Mouse (Mus musculus) mouse embryonic stem cell (cell line): ENCODE data around the gene Lrrc28.

Source experiments
- in situ Hi-C, 2 experiments: fragments of 300-500 bp; cut with MboI; formaldehyde crosslinking; loops; 1 replicate in 1 of 2; 3 replicates in 1 of 2; pipeline ENCODE4 v1.14.3; 2019 to 2020; ENCODE audit warnings: low sequenced_read_pairs in 2 of 2, low pct_unique_long_range_greater_than_20kb in 1 of 2, mixed read lengths in 1 of 2; ENCODE audit not compliant: unreplicated experiment in 1 of 2

The Lrrc28 gene

DNA sequence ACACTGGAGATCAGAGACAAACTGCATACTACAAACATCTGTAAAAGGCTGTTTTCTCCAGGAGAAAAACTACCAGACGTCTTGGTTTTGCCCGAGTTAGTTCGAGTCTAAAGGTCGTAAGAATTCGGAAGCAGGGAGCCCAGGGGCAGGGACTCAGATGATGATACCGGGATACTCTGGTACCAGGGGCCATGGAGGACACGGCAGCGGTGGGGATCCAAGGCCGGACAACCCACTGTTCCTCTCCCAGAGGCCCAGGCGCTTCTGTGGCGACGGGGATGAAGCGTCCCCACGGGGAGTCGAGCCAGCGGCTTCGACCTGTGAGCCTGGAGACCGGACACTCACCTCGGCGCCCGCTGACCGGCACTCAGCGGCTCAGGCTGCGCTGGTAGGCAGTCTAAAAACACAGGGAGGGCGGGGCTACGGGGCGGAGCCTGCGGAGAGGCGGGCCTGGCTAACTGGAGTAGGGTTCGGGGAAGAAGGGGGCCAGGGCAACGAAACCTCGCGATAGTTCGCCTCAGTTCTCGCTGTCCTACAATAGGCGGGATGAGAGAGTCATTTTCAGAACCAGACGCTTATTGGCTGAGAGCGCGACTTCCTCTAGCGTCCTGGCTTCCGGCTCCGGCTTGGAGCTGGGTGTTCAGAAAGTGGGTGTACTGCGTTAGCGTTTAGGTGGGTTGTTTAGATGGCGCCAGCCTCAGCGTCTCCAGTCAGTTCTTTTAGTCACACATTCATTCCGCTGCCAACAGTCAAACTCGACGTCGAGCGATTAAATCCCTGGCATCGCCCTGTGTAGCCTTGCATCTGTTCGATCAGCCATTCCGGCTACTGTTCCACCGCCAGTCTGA, at the start of gene Lrrc28:
Gene Lrrc28 (minus strand): TSS at position 436 of the 848 bp plus-strand sequence.
- in situ Hi-C loops = loop anchor here (25.0 kb wide), 4 partner anchors 283 to 958 kb away; partner anchors contain the start of genes Mef2a (in 2 of the 2), Adamts17 (in 1 of the 2), Asb7 (in 1 of the 2) and Lins1 (in 1 of the 2)

DNA sequence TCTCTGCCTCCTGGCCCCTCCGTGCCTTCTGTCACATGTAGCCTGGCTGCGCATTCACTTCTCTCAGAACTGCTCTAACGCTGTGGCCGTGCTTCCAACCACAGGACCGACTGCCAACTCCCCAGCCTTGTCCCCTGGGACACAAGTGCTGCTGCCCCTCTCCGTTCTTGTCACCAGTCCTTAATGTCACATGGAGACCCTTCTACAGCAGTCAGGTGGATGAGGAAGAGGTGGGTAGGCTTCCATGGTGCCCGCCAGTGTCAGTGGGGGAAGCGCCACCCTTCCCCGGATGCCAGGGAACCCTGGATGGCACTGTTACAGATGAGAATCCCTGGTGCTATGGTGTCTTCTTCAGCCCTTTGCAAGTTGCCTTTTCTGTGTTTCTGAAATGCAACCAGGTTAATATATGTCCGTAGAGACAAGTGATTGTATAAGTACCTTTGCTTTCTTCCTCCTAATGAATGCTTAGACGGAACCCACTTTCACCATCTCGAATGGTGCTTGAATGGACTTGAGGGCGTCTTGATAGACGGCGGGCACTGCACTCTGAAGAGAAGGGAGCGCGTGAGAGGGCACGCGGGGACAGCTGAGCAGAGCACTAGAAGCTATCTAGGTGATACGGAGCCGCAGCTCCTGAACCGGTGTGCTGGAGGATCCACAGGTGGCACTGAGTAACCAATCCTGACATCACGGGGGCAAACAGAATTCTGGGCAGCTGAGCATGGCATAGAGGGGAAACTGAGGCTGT, 47.9 kb upstream of the Lrrc28 start:
- in situ Hi-C loops = no loop called here

DNA sequence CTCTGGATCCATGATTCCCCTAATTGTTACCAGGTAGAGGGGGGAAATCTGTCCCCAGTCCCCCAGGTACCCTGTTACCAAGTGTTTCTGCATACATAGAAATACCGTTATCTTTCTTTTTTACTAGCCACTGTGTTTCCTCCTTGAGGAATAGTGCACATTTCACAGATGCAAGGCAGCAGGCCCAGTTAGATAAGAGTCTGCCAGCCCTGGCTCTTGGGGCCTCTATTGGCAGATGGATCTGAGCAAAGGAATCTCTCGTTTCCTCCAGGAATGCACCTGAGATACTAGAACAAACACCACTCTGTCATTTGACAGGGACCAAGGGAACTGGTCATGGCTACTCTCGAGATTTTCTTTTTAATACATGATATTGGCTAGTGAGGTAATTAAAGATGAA, 47.1 kb upstream of the Lrrc28 start:
- in situ Hi-C loops = no loop called here

DNA sequence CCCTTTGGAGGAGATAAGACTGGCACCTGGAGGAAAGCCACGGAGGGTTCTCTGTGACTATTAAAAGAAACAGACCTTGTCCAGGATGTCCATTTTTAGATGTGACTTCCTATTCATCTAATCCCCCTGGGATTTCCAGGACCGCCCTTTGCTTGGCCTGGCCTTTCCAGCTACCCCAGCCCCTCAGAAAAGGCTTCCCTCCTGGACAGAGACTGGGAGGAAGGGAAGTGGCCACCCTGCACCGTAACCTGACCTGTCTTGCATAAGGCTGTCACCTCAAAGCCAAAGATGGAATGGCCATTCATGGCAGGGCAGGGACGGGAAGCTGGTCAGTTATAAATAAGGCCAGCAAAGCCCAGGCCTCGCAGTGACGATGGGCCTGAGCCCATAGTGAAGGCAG, 46.0 kb upstream of the Lrrc28 start:
- in situ Hi-C loops = no loop called here

DNA sequence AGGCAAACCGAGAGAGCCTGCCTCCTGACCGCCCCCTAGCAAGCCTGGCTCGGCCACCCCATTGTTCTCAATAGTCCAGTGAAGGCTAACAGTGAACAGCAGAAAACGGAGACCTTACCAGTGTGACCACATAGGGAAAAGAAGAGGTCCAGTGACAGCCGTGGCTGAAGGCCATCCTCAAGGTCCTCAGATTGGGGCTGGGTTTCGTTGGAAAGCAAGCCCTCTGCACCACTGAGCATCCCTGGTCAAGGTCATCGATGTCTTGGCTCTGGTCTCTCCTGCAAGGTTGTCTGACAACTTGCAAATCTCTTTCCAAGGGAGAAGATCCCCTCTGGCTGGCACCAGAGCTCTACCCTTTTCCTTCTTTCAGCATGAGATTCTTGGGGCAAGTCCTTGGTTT, 44.7 kb upstream of the Lrrc28 start:
- in situ Hi-C loops = no loop called here

DNA sequence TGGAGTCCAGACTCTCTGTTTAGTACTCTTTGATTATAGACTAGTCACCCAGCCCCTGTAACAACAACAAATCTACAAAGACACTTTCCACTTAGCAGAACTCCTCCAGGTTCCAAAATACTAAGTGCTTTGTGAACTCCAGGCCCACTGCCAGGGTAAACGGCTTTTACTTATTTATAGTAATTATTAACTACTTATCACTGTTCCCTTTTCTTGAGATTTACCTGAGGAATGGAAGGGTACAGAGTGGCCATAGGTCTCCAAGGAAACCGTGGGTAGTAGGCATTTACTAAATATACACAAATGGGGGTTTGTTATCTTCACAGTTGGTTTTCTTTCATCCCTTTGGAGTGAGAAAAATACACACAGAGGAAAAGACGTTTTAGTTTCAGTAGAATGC, 43.2 kb upstream of the Lrrc28 start:
- in situ Hi-C loops = no loop called here

DNA sequence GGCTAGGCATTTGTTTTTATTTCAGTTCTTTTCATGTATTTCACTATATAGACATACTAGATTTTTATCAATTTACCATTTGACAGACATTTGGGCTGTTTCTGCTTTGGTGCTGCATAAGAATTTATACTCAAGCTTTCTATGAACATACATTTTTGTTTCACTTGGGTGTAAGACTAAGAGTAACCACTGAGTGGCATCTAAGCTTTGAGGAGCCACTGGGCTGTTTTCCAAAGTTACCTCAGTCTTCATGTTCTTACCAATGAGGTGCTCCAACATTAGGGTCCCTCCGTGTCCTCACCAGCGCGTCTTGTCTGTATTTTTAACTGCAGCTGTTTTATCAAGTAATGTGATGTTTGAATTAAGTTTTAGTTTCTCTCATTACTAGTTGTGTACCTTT, 41.5 kb upstream of the Lrrc28 start:
- in situ Hi-C loops = no loop called here

DNA sequence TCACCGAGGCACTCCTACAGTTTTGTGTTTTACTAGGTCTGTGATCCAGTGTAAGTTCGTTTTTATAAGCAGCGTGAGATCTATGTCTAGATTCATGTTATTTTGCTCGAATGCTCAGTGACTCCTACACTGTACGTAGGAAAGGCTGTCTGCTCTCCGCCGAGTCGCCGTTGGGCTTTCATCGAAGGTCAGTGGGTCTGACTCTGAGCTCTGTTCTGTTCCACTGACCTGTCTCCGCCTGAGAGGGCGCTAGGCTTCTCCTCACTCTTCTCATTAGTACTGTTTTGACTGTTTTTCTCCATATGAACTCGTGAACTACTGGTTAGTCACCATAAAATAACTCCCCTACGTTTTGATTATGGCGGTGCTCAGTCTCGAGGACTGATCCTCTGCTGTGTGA, 37.9 kb upstream of the Lrrc28 start:
- in situ Hi-C loops = no loop called here

DNA sequence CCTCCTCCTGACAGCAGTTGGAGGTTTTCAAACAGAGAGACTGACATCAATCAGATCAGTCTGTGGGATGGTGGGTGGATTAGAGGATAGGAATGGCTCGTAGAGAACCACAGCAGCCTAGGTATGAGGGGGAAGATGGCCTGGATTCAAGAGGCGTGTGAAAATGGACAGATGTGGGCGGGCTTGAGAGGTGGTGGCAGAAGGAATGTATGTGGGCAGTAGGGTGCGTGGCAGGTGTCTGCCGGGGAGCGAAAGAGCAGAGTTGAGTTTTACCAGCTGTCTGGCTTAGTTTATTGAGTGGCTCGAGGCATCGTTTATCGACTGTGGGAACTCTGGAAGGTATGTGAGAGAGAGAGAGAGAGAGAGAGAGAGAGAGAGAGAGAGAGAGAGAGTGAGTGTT, 36.0 kb upstream of the Lrrc28 start:
- in situ Hi-C loops = no loop called here

DNA sequence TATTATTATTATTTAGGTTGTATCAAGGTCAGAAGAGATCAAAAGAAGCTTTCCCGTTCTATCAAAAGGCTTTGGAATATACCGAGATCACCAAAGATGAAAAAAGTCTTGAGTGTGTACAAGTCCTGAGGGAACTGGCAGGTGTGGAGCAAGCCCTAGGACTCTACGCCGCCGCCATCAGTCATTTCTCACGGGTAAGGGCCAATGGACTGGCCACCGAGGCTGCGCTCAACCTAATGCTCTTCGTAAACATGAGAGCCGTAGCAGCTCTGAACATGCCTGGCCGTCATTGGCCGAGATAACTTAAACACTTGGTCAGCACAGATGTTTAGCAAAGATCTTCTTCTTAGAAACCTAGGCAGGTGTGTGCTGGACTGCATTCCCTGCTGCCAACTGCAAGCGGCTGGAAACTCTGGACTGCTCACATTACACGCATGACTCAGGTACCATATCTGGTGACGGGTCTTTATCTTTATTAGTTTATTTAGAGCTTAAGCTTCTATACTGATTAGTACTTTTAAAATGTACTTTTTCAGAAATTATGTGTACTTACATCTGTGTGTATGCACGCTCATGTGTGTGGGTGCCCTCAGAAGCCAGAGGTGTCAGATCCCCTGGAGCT, 33.9 kb upstream of the Lrrc28 start:
- in situ Hi-C loops = loop anchor here in 1 of 2 experiments (5.0 kb wide), 1 partner anchor 78 kb away; the partner anchor contains the start of gene Synm

DNA sequence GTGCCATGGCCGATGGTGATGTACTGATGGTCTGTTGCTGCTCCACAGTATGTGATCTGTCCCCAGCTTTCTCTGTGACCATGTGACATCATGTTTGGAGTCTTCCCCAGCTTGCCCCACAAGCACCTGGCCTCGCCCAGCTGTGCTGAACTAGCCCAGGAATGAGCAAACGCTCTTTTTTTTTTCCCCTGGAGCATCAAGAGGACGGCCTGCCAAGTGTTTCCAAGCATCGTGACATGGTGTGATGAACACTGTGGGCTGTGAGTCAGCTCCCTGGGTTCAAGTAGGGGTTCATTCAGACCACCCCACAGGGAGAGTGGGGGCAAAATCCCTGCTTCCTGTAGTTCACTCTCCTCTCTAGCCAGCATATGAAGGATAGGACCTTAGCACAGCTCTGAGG, 28.6 kb upstream of the Lrrc28 start:
- in situ Hi-C loops = no loop called here

DNA sequence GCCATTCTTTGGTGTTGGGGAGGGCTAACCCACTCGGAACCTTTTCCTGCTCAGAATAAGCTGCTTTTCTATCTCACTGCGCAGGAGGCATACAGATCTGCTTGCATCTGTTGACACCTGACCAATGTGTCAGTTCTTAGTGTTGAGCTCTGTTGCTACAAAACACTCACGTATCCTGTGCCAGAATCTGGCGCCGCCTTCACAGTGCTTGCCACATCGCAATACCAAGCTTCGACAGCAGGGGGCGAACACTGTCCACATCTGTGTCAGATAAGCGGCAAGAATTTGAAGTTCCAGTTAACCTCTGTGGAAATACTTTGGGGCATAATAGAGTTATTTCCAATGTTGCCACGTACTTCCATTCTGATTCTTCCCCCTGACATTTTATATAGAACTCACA, 27.6 kb upstream of the Lrrc28 start:
- in situ Hi-C loops = no loop called here

DNA sequence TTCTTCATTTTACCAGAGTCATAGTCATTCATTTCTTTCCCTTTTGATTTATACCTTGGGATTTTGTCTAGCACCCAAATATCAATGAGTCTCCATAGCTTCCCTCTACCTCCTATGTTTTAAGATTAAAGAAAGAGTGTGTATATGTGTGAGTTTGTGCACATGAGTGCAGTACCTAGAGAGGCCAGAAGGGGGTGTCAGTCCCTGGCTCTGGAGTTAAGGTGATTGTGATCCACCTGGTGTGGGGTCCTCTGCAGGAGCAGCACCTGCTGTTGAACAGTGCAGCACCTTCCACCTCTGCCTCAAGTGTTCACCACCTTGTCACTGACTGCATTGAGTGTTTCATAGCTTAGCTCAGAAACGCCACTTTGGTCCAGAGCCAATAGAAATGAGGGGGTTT, 25.9 kb upstream of the Lrrc28 start:
- in situ Hi-C loops = no loop called here

DNA sequence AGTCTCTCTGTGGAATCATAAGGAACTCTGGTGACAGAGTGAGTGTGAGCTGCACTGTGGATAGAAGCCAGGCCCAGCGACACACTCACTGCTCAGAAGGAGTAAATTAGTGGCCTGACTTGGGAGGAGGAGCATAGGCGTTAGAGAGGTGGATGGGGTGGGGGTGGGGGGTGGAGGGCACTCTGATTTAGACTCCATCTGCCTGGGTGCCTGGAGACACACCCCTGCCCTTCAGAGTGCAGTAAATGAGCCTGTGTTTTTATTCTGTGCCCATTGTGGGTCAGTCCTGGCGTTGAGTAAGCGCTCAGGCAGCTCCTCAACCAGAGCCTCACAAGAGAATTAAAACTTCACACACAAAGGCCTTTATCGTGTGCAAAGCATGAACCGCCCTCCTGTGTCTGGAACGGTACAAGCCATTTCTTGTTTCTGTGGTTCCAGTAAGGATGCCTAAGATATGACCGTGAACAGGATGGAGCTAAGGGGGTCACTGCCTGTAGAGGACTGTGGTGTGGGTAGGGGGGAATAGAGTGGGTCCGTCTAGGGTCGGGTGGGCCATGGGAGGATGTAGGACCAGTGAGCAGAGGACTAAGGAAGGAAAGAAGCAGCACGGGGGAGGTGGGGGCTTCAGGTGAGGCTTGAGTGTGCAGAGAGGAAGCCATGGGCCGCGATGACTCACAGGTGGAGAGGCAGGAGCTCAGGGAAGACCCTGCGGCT, 19.1 kb upstream of the Lrrc28 start:
- in situ Hi-C loops = no loop called here

DNA sequence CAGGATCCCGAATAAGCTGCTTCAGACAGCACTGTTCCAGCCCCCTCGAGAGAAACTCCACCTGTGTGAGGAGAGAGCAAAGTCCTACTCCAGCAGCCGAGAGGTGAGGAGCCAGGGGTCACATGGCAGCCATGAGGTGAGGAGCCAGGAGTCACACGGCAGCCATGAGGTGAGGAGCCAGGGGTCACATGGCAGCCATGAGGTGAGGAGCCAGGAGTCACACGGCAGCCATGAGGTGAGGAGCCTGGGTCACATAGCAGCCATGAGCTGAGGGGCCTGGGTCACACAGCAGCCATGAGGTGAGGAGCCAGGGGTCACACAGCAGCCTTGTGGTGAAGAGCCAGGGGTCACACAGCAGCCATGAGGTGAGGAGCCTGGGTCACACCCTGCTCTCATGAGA, 17.4 kb upstream of the Lrrc28 start:
- in situ Hi-C loops = no loop called here

DNA sequence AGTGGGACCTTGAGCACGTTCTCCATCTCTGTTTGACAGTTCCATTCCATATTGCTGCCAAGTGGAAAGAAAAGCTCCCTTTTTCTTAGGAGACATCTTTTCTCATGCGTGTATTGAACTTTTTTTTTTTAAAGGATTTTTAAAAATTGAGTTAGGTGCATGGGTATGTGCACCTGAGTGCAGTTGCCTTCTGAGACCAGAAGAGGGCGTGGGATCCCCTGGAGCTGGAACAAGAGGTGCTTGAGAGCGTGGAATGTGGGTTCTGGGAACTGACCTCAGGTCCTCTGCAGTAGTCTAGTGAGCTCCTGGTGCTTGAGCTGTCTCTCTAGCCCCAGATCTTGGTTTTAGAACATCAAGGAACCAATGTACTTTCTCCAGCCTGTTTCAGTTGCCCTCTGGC, 13.0 kb upstream of the Lrrc28 start:
- in situ Hi-C loops = no loop called here

DNA sequence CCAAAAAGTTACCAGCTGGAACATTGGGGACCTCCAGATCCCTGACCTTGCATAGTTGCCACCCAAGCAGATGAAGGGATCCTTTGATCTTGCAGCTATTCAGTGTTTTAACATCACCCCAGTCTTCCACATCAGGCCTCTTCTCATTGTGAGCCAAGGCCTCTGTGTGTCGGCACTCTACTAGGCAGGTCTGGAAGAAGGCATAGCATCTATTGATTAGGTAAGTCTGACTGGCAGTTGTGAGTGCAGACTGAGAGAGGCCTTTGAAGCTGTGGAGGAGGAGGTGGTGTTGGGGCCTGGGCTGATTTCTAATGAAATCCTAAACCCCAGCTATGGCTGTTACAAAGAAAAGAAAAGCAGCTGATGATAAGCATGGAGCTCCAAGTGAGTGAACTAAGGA, 10.1 kb upstream of the Lrrc28 start:
- in situ Hi-C loops = no loop called here

DNA sequence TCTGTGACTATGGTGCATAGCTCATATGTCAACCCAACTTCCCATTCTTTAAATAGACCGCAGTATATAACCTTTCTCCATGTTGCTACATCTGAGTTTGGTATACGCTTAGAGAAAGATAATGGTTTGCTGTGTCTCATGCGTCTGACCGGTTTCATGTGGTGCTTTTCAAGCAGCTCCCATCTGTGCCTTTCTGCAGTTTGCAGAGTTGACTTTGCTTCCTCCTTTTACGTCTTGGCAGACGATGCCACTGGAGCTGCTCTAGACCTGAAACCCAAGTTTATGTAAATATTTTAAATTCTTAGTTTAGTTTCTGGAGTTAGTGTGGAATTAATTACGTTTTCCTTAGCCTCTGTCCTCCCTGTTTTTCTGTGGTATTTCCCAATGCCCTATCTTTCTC, 9.6 kb upstream of the Lrrc28 start:
- in situ Hi-C loops = no loop called here

DNA sequence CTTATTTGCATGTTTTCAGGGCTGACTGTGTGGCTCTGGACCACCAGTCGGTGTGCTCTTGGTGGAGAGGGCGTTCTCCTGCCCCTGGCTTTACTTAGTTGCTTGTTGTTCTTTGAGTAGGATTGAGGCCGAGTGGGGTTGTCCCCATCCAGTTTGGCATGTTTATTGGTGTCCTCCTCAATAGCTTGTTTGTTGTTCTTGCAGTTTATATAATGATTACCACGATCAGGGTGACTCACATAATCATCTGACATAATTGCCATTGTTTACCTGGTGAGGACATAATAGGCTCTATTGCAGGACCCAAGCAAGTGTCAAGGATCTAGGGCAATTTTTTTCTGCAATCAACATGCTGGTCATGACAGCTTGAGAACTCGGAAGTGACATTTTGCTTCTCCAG, 7.1 kb upstream of the Lrrc28 start:
- in situ Hi-C loops = no loop called here
